Mouse (Mus musculus): Measurements from ENCODE around the gene Tnpo1. TPM values are rescaled to one million over a fixed set of nuclear protein-coding genes. Genes with fewer than 3 reads are reported as not detected.

Tnpo1 gene
- 10 to 100 TPM; 74.0 to 80.5 TPM for total RNA-seq (2021)
- long read RNA-seq, experiment 1, partial matches to known transcripts: 1 of 5 reads
- long read RNA-seq, experiment 1, other reads (novel, unspliced or antisense): 4 of 5 reads
- long read RNA-seq, experiment 2, partial matches to known transcripts: 0 of 8 reads
- long read RNA-seq, experiment 2, other reads (novel, unspliced or antisense): 8 of 8 reads

GRCm38 (mm10) chr13:98926213-98926957 lies at the start of gene Tnpo1:
Gene Tnpo1, minus strand, starts transcription at chr13:98926384.
- DNase-seq: peak; percentile 96 to 97
- intact Hi-C loops (cut with DNase I): loop anchor here (2.0 kb wide), 1 partner anchor 166 kb away; no protein-coding TSS in a partner anchor

- intact Hi-C loops (cut with DNase I): no loop called here
- DNase-seq: no peak
Measured at GRCm38 (mm10) chr13:98972090-98972489, 45.9 kb upstream of the Tnpo1 start.

- no peak for DNase-seq
- intact Hi-C loops (cut with DNase I): no loop called here
Measured at GRCm38 (mm10) chr13:98971641-98972040, 45.5 kb upstream of the Tnpo1 start.

DNA sequence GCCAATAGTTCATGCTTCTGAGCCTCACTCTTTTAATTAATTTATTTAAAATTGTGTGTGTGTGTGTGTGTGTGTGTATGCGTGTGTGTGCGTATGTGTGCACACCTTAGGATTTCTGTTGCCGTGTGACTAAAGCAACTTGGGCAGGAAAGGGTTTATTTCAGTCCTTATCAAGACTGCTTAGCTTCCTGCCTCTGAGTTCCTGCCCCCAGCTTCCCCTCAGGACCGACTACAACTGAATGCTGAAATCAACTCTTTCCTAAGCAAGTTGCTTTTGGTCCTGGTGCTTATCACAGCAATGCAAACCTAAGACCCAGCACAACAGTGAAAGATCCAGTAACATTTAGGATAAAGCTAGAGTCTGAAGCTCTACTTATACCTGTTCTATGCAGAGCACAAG lies 42.3 kb upstream of the Tnpo1 start:
- intact Hi-C loops (cut with DNase I): loop anchor here (5.0 kb wide), 1 partner anchor 39 kb away; no protein-coding TSS in a partner anchor
- no peak for DNase-seq

GRCm38 (mm10) chr13:98967942-98968341 lies 41.8 kb upstream of the Tnpo1 start:
- intact Hi-C loops (cut with DNase I): loop anchor here (5.0 kb wide), 1 partner anchor 39 kb away; no protein-coding TSS in a partner anchor
- DNase-seq: no peak

DNA sequence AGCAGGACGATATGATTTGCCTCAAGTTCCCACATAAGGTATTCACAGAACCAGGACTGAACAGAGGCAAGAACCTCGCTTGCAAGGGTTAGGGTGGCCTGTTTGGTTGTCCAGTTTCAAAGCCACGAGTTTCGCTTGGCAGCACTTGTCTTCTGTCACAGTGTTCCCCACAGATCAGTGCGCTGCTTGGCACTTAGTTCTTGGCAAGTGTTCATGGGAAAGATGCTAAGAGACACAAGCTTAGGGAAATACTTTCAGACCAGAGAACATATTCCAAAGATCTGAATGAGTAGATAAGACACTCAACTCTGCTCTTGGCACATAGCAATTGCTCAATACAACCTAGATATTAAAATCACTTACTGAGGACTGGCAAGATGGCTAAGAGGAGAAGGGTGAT lies 40.4 kb upstream of the Tnpo1 start:
- intact Hi-C loops (cut with DNase I): loop anchor here (5.0 kb wide), 1 partner anchor 41 kb away; no protein-coding TSS in a partner anchor

DNA sequence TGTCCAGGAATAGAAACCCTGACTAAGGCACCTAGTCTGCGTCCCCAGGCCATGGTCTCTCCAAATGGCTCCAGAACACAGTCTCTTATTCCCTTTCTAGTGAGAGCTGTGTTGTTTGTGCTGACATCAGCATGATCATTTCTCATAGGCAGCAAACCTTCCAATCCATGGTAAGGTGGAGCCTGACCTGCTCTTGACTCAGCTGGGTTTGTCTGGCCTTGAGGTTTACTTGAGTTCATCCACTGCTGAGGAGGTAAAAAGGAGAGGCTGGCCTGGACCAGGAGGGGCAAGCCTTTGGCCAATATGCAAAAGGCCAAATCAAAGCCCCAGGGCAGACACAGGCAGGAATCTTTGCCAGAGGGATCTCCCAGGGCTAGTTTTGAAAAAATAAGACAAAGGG lies 37.4 kb upstream of the Tnpo1 start:
- DNase-seq: no peak
- intact Hi-C loops (cut with DNase I): no loop called here

More for the DNA sequence above, 40.4 kb upstream of the Tnpo1 start:
- peak; percentile 6 to 42 for DNase-seq

- DNase-seq: no peak
- intact Hi-C loops (cut with DNase I): no loop called here
Measured at GRCm38 (mm10) chr13:98958177-98958576, 32.0 kb upstream of the Tnpo1 start.

- intact Hi-C loops (cut with DNase I): no loop called here
- DNase-seq: no peak
Measured at GRCm38 (mm10) chr13:98956209-98956608, 30.0 kb upstream of the Tnpo1 start.

DNA sequence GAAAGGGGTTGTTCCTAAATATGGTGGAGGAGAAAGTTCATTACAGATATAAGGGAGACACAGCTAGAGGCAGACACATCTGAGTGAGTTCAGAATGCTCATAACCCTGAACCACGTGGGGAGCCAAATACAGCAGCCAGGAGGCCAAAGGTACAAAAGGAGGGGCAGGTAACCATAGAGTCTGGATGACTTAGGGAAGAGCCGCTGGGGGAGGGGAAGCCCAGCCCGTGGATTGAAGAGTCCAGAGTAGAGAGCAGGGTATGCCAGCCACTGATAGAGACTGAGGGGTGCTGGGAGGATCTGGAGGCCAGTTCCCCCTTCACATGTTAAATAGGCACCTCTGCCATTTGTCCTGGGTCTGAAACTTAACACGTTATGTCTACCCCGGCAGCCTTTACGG lies 29.5 kb upstream of the Tnpo1 start:
- no peak for DNase-seq
- intact Hi-C loops (cut with DNase I): no loop called here

GRCm38 (mm10) chr13:98955226-98955625 lies 29.0 kb upstream of the Tnpo1 start:
- intact Hi-C loops (cut with DNase I): no loop called here
- DNase-seq: peak; percentile 31 to 36

DNA sequence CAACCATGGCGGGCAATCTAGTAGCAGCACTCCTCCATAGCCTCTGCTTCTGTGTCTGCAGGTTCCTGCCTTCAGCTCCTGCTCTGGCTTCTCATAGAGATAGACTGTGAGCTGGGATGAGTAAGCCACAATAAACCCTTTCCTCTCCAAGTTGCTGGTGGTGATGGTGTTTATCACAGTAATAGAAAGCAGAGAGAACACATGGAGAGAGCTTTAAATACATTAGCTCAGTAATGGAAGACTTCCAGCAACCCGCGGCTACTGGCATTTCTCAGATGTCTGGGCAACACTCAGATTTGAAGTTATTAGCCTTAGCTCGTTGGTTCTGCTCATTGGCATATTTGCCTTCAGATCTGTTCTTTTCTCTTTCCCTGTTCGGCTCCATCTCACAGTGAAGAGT lies 27.6 kb upstream of the Tnpo1 start:
- no peak for DNase-seq

DNA sequence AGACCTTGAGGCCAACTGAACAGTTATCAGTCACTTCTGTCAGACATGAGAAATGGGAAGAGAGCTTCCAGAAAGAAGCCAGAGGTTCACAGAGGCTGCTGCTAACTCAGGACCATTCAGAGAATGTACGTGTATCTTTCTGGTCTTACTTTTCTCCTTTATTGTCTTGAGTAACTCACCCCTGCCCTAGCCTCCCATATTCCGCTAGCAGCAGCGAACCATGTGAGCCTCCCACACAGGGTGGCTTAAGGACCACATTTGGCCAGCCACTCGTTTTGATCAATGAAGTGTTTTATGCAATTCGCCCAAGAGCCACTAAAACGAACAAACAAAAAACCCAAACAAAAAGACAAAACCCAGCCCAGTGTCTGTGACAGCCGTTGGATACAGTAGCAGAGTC lies 25.8 kb upstream of the Tnpo1 start:
- intact Hi-C loops (cut with DNase I): no loop called here
- DNase-seq: no peak

More for the DNA sequence above, 27.6 kb upstream of the Tnpo1 start:
- intact Hi-C loops (cut with DNase I): no loop called here

DNA sequence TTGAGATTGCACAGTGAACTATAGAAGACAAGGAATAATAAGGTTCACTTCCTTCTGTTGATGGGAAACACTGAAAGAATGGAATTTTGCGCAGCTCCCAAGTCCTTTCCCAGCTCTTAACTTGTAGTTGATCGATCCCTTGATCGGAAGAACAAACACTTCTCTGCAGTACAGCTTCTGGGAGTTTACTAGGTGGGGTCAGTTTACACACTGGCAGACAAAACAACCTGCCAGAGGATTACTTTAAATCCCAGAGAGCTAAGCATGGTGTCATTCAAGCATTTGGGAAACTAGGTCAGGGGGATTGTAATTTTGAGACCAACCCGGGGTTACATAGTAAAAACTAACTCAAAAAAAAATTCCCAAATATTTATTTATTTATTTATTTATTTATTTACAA lies 22.0 kb upstream of the Tnpo1 start:
- DNase-seq: no peak
- intact Hi-C loops (cut with DNase I): no loop called here

DNA sequence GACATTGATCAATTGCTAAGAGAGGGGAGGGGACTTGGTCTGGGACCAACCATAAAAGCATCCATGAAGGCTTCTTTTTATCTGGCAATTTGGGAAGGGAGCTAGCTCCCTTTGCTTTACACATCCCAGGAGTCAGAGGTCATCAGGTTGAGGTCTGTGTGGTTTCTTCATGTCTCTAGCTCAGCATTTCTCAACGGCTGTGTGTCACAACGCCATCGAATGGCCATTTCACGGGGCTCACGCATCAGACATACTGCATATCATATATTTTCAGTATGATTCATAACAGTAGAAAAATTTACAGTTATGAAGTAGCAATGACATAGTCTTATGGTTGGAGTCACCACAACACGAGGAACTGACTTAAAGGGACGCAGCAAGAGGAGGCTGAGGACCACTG lies 20.2 kb upstream of the Tnpo1 start:
- intact Hi-C loops (cut with DNase I): no loop called here
- no peak for DNase-seq

DNA sequence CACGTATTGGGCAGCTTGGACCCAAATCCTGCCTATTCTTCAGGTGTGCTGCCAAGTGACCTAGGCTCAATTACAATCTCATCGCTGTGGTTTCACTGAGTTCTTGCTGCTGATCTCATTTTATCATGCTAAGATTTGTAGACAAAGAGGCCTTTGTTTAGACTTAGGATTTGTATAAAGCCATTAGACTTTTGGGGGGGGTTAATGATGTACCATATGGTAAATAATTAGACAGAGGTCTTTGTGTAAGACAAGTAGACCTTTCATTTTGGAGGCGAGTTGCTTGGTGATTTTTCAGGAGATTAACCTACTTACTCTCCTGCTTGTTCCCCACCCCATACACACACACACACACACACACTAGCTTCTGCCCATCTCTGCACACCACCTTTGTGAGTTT lies 19.7 kb upstream of the Tnpo1 start:
- intact Hi-C loops (cut with DNase I): no loop called here

DNA sequence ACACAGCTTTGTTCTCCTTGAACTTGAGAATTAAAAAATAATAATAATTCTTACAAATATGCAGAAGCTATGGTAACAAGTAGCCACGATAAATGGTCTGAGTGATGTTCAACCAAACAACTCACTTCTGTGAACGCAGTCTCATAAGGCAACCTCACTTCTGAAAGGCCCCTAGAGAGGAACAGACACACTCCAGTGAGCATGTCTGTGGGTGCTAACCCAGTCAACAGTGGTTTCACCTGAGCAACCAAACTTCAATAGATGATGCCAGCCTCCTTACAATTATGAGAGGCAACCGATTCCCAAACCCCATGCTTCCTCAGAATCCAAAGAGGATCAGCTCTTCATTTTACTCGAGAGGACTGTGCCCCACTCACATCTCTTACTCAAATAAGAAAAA lies 19.2 kb upstream of the Tnpo1 start:
- intact Hi-C loops (cut with DNase I): no loop called here
- no peak for DNase-seq

More for the DNA sequence above, 19.7 kb upstream of the Tnpo1 start:
- no peak for DNase-seq

DNA sequence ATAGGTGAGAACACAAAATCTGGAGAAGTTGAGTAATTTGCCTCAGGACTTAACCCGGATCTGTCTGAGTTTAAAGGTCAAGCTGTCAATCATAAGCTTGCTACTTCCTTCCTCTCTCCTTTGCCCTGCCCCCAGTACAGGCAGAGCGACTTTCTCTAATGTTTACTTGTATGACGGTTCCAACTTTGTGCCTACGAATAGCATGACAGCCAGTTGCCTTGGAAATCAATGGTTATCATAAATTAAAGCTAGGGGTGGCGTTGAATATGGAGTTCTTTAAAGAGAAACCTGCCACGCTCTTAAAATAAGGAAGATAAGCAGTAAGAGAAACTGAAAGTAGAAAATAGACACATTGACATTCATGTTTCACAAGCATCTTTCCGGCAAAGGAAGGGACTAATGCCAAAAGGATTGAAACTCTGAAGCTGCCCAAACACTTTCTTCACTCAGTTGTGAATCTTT lies 18.5 kb upstream of the Tnpo1 start:
- intact Hi-C loops (cut with DNase I): no loop called here
- DNase-seq: no peak

- DNase-seq: no peak
- intact Hi-C loops (cut with DNase I): no loop called here
Measured at GRCm38 (mm10) chr13:98942360-98942759, 16.2 kb upstream of the Tnpo1 start.

DNA sequence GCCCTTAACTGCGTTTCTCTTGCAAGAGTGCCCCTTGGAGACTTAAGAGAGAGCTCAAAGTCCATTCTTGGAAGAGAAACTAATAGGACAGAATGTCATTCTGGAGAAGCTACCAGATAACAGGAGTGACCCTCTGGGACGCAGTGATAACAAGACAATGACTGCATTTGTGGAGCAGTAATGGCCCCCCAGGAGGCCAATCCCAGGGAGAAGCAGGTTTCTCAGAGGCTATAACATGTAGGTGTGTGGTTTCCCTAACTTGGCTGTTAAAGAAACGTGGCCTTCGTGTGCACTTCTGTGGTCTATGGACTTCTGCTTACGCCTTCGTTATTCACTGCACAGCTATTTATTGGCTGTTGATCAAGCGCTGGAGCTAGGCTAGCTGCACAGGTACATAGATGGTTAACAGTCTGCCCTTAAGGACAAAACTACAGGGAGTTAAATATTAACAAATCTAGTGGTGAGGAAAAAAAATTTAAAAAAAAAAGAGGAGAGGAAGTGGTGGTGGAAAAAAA lies 15.7 kb upstream of the Tnpo1 start:
- DNase-seq: no peak
- intact Hi-C loops (cut with DNase I): no loop called here

DNA sequence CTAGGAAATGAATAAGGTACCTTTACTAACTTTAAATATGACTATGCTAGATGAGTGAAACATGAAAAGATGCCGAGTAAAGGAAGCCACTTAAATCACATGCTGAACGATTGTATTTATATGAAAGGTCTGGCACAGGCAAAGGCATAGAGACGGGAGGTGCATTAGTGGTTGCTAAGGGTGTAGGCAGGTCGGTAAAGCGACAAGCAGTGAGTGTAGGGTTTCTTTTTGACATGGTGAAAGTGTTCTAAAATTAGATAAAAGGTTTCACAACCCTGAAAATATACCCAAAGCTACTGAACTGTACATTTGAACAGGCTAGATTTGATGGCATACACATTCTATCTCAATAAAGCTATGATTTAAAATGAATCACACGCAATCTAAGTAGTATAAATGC lies 10.9 kb upstream of the Tnpo1 start:
- intact Hi-C loops (cut with DNase I): no loop called here
- no peak for DNase-seq

DNA sequence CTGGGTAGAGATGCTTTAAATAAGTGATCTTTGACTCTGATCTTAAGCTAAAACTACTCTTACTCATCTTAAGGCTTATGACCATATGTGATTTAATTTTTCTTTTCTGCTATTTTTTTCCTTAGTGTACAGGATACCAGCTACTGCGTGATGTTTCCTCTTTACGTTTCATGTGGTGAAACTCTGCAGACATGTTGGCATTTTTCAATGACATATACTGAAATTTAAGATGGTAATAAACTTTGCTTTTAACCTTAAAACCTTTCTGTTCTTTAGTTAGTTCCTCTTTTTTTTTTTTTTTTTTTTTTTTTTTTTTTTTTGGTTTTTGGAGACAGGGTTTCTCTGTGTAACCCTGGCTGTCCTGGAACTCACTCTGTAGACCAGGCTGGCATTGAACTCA lies 2.7 kb upstream of the Tnpo1 start:
- intact Hi-C loops (cut with DNase I): no loop called here
- DNase-seq: no peak
